Mouse (Mus musculus) thymus, postnatal 25 days (tissue): Measurements from ENCODE around the gene Trf.
A peak's percentile ranks its signal among the peaks of the same experiment; 100 is the strongest.
"Not testable (repeated sequence)": the region's sequence is repeated elsewhere in the genome, so short reads cannot be mapped to it uniquely, and the experiment has no call there.

Experiments
- DNase-seq: peaks from one replicate; pipeline ENCODE4 v3.0.0; 2022

The Trf gene

DNA sequence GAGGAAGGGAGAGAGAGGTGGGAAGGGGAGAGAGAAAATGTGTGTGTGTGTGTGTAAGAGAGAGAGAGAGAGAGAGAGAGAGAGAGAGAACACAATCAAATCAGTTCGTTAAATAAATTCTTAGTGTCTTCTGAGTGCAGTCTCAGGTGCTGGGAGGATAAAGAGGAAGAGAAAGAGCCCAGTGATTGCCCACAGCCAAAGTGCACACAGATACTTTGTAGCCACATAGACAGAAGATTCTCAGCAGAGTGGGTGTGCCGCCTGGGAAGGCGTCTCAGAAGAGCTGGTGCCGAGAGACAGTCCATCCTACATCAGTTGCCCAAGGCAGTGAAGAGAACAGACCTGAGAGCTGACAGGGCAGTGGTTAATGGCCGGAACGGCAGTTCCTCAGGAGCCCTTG, 16.0 kb downstream of the Trf start:
- no peak for DNase-seq

DNA sequence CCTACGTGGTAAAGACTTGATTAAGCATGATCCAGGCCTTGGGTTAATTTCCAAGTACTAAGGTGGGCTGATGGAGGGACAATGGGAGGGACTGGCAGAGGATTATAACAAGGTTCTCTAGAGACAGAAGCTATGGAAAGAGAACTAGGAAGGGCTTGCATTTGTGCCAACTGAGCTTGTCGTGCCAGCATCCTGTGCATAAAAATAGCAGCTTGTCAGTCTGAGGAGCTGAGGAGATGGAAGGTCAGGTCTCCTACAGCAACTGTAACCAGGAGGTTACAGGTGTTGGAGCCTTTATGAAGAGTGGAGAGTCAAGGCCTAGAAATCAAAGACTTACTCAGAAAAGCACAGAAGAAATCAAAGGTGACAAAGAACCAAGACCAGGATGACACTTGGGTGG, 16.6 kb downstream of the Trf start:
- DNase-seq, result no peak

DNA sequence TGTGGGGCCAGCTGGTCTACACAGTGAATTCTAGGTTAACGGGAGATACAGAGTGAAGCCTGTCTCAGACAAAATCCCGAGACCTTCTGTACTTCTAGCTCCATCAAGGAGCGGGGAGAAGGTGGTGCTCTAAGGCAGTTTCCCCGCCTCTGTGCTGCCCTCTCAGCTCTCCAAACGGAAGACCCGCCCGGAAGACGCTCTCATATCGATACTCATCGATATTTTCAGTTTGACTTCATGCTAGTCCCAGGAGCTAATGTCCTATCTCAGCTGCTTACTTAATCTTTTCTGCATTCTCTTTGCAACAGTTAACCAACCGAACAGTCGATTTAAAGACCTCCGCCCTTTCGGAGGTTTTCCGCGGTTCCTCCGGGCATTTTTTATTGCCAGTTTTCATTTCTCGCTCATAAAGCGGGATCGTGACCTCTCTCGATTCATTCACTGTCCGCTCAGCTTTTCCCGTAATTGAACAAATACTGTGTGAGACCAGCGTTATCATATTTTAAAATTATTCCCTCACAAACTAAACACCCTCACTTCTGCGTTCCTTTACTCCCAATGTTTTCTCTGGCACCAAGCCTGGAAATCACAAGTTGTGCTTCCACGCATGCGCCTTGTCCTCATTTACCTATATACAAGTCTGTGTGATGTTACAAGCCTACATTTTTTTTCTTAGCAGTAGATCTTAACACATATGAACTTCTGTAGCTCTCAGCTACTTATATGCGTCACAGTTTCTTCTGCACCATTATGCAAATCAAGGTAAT, 17.4 kb downstream of the Trf start:
- no peak for DNase-seq

DNA sequence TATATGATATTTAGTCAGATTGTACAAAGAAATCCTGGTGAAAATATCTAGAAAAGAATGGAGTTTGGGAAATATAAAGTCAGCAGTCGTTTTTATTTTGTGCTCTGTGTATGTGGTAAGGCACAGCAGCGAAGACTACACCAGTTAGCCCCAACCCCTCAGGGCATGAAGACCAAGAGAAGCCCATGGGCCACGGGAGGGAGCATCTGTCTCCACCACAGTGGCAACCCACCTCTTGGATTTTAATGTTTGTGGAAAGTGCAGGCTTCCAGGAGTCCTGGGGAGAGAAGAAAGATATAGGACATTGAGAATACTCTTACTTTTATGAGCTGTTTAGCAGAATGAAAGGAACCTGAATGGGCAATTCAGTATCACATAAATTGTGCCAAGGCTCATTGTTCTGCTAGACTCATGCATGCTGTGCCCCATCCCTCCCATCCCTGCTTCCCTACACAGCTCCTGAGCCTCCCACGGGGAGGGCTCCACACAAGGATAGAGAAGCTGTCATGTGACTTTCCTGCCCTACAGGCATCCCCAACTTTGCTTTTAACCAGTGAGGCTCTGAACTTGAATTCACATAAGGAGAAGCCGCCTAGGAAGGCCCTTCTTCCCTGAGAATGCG, 21.3 kb downstream of the Trf start:
- DNase-seq, result no peak

DNA sequence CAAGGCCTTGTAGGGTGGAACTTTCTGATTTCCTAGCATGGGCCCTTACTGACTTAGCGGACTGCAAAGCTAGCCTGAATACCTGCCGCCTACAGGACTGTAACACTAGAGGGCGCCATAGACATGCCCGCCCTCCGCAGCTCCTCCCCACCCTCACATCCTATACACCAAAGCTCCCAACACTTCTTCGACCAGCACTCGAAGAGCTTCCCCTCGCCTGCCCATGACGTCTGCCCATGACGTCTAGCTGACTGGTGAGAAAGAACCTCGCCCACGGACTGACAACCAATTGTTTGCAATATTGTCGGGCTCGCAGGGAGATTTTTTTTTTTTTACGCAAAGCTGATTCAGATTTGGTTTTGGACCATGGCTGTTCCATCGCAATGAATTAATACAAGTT, 22.4 kb downstream of the Trf start:
- DNase-seq, result peak; percentile 69

DNA sequence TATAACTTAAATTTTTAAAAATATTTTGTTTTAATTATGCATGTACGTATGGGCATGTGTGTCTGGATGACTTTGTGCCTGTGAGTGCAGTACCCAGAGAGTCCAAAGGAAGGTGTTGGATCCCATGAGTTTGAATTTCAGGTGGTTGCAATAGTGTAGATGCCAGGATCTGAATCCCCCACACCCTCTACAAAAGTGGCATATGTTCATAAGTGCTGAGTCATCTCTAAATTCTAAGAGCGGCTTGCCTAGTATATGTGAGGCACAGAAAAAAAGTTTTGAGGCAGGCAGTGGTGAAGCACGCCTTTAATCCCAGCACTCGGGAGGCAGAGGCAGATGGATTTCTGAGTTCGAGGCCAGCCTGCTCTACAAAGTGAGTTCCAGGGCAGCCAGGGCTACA, 24.5 kb downstream of the Trf start:
- DNase-seq, result no peak

DNA sequence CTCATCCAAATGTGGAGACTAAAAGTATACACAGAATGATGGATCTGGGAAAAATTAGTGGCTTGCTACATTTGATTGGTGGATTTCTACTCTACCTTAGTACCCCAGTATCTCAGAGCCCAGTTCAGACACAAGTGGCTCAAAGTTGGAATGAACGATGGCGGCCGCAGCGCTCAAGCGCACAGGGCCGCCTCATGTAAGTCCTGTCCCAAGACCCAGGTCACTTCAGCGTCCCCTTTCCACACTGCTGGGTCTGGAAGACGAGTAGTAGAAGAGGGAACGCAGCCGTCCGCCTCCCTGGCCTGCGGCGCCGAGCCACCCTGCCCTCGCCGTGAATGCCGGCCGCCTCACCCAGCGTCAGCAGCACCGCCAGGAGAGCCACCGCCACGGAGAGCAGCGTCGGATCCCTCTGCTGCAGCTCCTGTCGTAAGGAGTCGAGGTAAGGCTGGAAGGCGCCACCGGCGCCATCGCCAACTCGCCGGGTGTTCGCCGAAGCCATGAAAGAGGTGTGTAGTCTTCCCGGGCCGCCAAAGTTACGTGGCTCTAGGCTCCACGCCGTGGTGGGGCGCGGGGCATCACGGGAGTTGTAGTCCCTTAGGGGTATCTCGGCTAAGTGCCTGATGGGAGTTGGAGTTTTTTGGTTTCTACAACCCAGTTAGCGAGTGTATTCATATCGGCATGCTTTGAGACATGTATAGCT, 28.5 kb downstream of the Trf start, which contains the start of gene Srprb:
Gene Srprb (minus strand): TSS at position 577 of the 700 bp plus-strand sequence.
- DNase-seq, result peak; percentile 94

DNA sequence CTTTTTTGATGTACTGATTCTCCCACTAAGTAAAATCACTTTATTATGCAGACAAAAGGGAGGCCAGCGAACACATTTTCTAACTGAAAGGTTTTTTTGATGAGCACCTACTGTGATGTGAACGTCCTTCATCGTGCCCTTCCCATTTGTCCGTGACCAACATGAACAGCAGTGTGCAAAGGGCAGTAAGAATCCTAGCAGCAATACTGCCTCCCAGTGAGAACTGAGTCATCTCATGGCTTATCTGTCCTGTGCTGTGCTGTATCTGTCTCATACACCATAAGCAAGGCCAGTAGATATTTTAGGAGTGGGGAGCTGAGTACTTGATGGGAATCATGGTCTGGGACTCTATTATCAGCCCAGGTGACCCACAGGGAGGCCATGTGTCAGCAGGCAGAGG, 41.8 kb downstream of the Trf start:
- DNase-seq, result no peak

DNA sequence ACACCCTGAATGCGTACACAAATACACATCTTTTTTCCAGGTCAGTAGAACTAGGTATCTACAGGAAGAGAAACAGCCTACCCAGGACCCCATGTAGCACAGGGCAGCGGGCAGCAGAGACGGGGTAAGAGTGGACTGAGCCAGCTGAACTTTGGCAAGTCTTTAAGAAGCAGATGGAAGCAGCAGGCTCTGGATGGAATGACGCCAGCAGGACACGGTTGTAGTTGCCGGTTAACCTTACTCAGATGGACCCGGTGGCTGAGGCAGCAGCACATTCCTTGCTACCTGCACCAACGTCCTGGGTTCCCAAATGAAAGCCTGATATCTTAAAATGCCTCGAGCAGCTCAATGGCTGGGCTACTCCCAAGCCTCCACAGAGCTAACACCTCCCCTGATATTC, 43.5 kb downstream of the Trf start:
- DNase-seq, result no peak

DNA sequence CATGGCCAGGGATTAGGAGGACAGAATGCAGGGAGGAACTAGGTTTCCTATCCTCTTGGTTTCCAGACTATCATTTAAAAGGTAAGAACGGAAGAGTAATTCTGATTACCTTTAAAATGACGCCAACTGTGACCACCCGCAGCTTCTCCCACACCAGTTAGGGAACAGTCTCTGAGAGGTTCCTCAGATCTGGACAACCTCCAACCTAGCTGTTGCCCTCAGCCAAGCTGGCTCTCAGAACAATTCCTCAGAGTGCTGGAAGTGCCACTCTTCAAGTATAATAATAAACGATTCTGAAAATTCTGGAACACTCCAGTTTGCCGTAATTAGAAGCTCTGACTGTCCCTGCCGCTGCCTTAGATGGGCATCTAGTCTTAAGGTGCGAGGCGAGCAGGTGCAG, 44.3 kb downstream of the Trf start:
- DNase-seq, result no peak

DNA sequence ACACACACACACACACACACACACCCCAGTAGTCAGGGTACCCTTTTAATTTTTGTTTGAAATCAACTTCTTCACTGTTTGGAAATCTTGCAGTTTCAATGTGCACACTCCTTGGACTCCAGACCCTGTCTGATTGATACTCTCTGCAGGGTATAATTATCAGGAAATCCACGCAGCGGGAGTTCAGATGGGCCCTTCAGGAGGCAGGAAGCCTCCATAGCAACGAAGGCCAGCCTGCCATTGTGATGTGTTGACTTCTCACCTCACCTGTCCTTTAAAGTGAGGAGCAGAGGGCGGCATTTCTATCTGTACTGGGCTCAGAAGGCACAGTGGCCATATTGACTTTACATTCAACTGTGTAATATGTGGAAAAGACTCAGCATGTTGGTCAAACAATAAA, 45.4 kb downstream of the Trf start:
- no peak for DNase-seq

DNA sequence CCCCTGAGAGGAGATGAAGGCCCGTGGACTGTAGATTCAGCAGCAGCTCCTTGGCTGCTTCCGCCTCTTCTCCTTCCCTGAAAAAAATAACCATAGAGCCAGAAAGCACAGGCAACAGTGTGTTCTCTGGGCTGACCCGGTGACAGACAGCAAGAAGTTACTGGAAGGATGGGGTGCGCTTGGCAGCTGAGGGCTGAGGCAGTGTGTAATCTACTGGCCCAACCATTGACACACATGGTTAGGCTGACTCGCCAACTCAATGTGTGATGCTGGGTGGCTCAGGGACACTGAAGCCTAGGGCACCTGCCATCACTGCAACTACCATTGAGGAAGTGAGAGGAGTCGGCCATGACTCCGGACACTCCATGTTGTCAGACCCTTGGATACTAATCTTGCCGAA, 48.4 kb downstream of the Trf start:
- no peak for DNase-seq

DNA sequence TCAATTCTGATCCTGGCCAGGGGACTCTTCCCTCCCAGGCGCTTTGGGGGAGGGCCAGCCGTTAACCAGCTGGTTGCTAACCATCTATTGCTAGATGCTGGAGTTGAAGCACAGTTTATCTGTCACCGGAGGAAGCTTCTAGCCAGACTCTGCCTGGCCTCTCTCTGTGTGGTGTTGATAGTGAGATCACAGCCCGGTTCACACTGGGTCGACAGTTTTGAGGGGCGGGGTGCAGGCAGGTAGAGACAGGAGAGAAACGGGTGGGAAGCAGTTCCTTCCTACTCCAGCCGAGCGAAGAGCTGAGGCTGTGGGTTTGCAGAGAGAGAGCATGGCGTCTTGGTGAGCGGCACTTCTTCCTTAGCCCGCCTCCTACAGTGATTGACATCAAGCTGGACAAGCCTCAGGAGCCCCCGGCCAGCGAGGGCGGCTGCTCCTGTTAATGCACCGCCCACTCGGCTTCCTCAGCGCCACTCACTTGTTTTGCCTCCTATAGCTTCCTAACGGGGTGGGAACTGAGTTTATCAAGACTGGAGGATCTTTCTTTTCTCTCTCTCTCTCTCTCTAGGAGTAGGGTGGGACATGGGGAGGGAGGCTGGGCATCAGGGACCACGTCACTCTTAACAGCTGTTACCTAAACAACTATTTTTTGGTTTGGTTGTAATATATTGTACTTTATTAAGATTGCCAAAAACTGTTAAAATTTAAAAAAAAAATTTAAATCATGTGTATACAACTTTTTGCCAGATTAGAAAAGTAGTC, 49.3 kb downstream of the Trf start:
- peak; percentile 55 for DNase-seq

DNA sequence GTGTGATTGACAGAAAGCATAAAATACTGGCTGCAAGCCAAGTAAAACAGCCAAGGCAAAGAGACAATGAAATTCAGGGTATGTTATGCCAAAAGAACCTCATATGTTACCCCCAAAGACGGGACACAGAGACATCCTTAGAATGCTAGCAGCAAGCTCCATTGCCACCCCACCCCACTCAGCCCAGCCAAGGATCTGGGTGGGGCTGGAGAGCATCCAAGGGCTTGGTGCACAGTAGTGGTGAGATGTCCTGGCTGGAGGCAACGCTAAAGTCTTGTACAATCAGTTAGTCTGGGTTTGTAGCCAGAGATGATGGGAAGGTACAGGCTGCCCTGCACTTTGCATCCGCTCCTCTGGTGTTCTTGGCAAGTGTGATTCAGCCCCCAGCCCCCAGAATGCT, 49.9 kb downstream of the Trf start:
- no peak for DNase-seq

DNA sequence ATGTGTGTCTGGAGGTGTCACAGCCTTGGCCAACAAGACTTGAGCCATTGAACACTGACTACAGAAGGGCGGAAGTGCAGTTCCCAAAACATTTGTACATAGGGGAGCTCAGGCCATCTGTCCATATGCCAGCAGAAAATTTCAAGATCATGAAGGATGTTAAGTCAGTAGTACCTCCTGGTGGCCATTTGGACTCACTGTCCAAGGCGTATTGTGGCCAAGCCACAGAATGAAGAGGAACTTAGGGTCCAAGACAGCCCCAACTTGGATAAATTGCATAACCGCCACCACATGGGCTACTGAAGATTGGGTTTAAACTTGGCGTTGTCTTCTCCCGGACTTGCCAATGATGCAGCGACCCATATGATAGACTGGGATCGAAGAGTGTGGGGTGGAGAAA, 54.6 kb downstream of the Trf start:
- no peak for DNase-seq

DNA sequence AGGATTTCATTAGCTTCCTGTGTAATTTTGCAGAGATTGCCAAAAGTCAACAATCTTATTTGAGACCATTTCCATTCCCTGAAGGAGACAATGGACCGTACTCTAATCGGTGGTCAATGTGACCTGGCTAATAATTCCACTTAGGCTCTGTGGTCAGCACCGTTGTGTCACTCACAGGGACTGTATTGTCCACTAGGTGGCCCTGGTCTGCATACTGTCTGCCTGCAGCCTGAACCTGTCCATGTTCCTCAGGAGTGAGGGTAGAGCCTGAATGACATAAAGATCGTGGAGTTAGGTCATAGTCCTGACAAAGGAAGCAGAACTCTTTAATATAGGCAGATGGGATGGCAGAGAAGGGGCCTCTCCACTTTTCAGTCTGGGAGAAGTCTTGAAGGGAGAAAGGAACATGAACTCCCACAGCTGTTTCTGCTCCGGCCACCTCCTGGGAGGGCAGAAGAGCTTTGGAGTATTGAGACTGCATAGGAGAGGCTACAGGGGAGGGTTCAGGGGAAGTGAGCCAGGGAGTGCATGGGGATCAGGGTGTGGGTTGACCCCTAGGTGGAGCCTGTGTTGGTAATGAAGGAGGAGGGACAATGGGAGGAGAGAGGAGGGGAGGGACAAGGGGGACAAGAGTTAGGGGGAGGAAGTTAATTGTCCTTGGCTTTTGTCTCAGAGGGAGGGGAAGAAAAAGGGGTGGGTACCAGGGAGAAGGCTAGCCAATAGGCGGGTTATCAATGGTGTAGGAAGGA, 55.3 kb downstream of the Trf start:
- DNase-seq, result no peak

DNA sequence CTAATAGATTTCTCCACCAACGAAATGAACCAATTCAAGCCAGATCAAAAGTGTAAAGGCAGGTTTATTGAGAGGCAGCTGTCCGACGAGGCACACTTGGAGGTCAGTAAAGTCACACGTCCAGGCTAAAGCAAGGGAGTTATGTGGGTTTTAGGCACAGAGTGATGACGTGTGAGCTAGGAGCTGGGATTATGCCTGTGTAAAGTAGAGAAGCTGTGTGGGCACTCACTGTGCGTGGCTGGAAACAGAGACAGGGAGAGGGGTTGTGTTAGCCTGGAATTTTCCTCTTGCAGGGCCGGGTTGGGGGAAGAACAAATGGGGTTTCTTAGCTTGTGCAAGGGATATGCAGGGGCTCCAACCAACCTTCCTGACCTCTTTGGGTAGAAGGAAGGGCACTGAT, 61.5 kb downstream of the Trf start:
- DNase-seq, result no peak

DNA sequence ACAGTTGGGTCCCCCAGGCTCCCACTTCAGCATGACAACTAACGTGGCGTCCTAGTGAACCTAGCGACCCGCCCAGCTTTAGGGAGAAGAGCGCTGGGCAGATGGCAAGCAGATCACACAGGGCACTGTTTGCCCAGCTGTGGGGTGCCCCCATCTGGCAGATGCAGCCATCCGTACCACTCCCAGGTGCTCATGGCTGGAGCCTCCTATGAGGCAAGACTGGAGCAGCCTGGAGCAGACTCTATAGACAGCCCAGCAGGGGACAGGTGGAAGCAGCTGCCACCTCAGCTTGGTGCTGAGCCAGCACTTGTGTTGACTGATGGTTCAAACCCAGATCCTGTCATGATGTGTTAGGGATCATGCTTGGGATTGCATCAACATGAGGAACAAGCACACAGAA, 62.2 kb downstream of the Trf start:
- DNase-seq, result no peak

DNA sequence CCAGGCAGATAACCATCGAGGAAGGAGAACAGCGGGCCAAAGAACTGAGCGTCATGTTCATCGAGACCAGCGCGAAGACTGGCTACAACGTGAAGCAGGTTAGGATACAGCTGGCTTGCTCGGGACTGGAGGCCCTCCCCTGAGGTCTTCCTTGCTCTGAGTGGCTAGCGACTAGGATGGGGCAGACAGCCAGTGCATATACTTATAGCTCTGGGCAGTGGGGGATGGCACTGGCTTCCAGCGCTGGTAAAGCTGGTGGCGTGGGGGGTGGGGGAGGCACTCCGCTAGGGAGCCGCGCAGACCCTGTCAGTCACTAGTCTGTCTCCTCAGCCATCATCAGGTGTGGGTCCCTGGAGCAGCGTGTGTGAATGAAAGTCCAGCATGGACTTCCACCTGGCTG, 66.4 kb downstream of the Trf start:
- no peak for DNase-seq

DNA sequence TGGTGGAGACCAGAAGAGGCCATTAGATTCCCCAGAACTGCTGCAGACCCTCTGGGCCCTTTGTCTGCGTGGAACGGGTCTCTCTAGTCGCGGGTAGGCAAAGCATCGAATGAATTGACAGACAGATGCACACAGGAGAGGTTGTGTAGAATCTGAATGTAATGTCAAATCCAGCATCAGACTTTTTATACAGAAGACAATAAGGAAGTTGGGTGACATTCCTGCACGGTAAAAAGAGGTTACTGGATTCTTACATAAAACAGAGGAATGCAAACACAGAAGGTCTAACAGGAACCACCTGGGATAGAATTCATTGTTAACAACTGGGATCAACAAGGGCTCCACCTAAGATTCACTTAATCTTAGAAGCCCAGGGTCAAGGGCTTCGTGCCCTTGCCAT, 75.1 kb downstream of the Trf start:
- DNase-seq, result not testable (repeated sequence)

DNA sequence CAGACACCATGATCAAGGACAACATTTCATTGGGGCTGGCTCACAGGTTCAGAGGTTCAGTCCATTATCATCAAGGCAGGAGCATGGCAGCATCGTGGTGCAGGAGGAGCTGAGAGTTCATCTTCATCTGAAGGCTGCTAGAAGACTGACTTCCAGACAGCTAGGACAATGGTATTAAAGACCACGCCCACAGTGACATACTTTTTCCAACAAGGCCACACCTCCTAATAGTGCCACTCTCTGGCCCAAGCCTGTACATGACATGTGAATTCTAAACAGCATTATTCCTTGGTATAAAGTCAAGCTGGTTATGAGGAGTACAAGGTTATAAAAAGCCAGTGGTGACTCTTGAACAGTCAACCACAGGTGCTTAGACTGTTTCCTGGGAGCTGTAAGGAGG, 75.7 kb downstream of the Trf start:
- no peak for DNase-seq
